Mouse (Mus musculus) neural tube, embryonic 14.5 days (tissue): Measurements from ENCODE around the gene Plagl2. TPM values are rescaled to one million over a fixed set of nuclear protein-coding genes. Genes with fewer than 3 reads are reported as not detected.
"Not testable (repeated sequence)": the region's sequence is repeated elsewhere in the genome, so short reads cannot be mapped to it uniquely, and the experiment has no call there.

Experiments
- ATAC-seq: fragments of 200-750 bp; cut with Nextera tagmentation; 2 replicates; pipeline ENCODE4 v1.8.0; 2017; ENCODE audit warnings: low read depth, mild to moderate bottlenecking, moderate TSS enrichment, moderate library complexity
- H3K27ac ChIP-seq: fragments of 300-500 bp; sonication (generic); 2 replicates; pipeline ENCODE4 v1.5.1; 2014; ENCODE audit warnings: low read depth, mild to moderate bottlenecking, control low read depth, low read length, moderate library complexity, mixed read lengths
- H3K27me3 ChIP-seq: fragments of 300-500 bp; sonication (generic); 2 replicates; pipeline ENCODE4 v1.6.1; 2014; ENCODE audit warnings: low read length; ENCODE audit not compliant: control insufficient read depth, insufficient read depth
- H3K36me3 ChIP-seq: fragments of 300-500 bp; sonication (generic); 2 replicates; pipeline ENCODE4 v1.6.1; 2014; ENCODE audit warnings: low read length, mixed read lengths; ENCODE audit not compliant: control insufficient read depth, insufficient read depth
- H3K4me1 ChIP-seq: fragments of 300-500 bp; sonication (generic); 2 replicates; pipeline ENCODE4 v1.6.1; 2014; ENCODE audit warnings: low read length; ENCODE audit not compliant: control insufficient read depth, insufficient read depth
- H3K4me2 ChIP-seq: fragments of 300-500 bp; sonication (generic); 2 replicates; pipeline ENCODE4 v1.6.1; 2014; ENCODE audit warnings: mild to moderate bottlenecking, low read depth, low read length, control low read depth
- H3K4me3 ChIP-seq: fragments of 300-500 bp; sonication (generic); 2 replicates; pipeline ENCODE4 v1.5.1; 2014; ENCODE audit warnings: low read depth, low read length, control low read depth, mixed read lengths
- H3K9ac ChIP-seq: fragments of 300-500 bp; sonication (generic); replicated peaks from 2 replicates; pipeline ENCODE4 v1.6.1; 2014; ENCODE audit warnings: low read depth, mild to moderate bottlenecking, control low read depth, low read length, mixed read lengths
- H3K9me3 ChIP-seq: fragments of 300-500 bp; sonication (generic); 2 replicates; pipeline ENCODE4 v1.6.1; 2016; ENCODE audit warnings: low read length; ENCODE audit not compliant: control insufficient read depth
- WGBS: fragments of 180-500 bp; shearing (Covaris S2); extraction: QIAGEN DNeasy Blood & Tissue Kit; methylation state at CpG from one replicate; pipeline ENCODE4 v1.1.7; 2014; 5-methylcytosine and 5-hydroxymethylcytosine counted together
- polyA plus RNA-seq: library from polyadenylated mRNA; unstranded; fragments of >200 nt; fragmentation: Nextera tagmentation; extraction: Ambion mirVana; gene quantifications from 2 replicates; pipeline ENCODE4 v1.2.1, GENCODE M21; 2014

Gene Plagl2
- polyA plus RNA-seq, 1 experiment from 2014 or later, result 5.9 TPM

DNA sequence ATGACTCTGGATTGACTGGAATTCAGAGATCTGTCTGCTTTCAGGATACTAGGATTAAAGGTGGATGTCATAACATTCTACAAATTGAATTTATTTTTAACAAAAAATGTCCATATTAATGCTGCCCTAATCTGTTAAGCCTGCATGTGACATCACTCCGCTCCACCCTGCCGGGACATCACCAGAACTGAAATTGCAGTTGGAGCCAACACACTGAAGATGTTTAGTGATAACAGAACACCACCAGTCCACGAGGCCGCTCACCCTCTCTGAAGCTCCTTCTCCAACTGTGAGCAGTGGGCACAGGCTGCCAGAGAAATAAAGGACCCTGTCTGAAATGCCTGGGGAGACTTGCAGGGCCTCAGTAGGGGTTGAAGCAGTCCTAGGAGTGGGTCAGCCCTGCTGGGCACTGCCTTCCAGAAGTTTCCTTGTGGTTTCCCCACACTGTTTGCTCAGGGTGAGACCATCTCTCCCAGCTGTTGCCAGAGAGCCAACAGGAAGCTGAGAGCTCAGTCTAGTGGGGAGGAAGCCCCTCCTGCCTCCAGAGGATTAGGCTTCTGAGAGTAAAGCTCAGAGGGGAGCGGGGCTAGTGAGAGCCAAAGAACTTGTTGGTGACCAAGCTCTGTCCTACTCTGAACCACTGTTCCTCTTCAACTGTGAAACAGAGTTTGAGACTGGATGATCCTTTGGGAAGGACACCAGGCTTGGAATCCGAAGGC lies 33.1 kb upstream of the Plagl2 start:
- not testable (repeated sequence) for H3K27me3 ChIP-seq, ATAC-seq, H3K36me3 ChIP-seq, H3K4me2 ChIP-seq, H3K9me3 ChIP-seq, H3K27ac ChIP-seq, H3K9ac ChIP-seq, H3K4me3 ChIP-seq, H3K4me1 ChIP-seq
- 86% methylated on average over 6 of the region's 6 CpGs for WGBS

DNA sequence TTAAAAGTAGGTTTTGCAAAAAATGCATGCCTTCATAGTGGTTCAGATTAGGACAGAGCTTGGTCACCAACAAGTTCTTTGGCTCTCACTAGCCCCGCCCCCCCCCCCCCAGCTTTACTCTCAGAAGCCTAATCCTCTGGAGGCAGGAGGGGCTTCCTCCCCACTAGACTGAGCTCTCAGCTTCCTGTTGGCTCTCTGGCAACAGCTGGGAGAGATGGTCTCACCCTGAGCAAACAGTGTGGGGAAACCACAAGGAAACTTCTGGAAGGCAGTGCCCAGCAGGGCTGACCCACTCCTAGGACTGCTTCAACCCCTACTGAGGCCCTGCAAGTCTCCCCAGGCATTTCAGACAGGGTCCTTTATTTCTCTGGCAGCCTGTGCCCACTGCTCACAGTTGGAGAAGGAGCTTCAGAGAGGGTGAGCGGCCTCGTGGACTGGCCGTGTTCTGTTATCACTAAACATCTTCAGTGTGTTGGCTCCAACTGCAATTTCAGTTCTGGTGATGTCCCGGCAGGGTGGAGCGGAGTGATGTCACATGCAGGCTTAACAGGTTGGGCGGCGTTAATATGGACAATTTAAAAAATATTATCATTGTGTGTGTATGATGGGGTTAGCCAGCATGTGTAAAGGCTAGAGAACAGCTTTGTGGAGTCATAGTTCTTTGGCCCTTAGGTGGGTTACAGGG lies 29.1 kb upstream of the Plagl2 start:
- ATAC-seq, result not testable (repeated sequence)

DNA sequence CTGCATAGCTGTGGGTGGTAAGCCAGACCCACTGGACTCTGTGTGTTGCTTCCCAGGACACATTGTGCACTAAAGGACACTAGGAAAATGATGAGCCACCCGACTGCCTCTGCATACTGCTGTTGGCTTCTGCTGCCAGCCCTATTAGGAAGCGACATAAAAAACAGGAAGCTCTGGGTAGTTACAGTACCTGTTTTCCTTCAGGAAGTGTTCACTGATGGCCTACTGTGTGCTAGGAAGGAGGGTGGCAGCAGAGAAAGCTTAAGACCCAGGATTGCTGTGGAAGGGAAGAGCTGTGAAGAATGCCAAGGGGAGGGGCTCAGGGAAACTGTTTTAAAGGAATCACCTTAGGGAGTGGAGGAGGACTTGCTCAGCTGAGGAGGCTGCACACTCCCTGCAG lies 26.1 kb upstream of the Plagl2 start:
- Histone ChIP-seq H3K27ac (no peak overlapping the region), H3K4me3 (no peak overlapping the region), H3K9ac (no peak overlapping the region), H3K4me1 (no peaks in the 10 kb centered on the region), H3K27me3 (no peaks in the 10 kb centered on the region), H3K9me3 (no peaks in the 10 kb centered on the region), H3K36me3 (peaks cover 24% of the 10 kb centered on the region; the same call in 1 of the 2 replicates), H3K4me2 (no peak overlapping the region)
- ATAC-seq, result no peak
- 82% methylated on average over 2 of the region's 2 CpGs for WGBS

More for the DNA sequence above, 29.1 kb upstream of the Plagl2 start:
- not testable (repeated sequence) for H3K9me3 ChIP-seq, H3K27me3 ChIP-seq, H3K4me3 ChIP-seq, H3K27ac ChIP-seq, H3K4me2 ChIP-seq, H3K9ac ChIP-seq, H3K4me1 ChIP-seq
- 74% methylated on average over 8 of the region's 8 CpGs for WGBS
- H3K36me3 ChIP-seq, result peaks cover 12% of the 10 kb centered on the region; the same call in 1 of the 2 replicates

DNA sequence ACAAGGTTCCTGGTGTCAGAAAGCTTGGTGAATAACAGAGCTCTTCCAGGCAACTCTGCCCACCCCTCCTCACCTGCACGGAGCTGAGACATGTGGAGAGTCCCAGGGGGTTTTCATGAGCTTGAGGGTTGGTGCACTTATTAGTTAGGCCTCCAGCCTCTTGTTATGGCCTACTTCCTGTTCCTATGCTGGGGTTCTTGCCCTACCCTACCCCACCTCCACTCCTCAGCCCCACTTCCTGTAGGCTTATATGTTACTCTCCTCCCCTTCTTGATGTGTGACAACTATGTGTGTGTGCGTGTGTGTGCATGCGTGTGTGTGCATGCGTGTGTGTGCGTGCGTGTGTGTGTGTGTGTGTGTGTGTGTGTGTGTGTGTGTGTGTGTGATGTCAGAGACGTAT lies 21.8 kb upstream of the Plagl2 start:
- Histone ChIP-seq H3K4me2 (no peak overlapping the region), H3K9ac (no peak overlapping the region), H3K27ac (no peak overlapping the region), H3K27me3 (no peaks in the 10 kb centered on the region), H3K4me1 (no peaks in the 10 kb centered on the region), H3K4me3 (no peak overlapping the region), H3K36me3 (peaks cover 29% of the 10 kb centered on the region), H3K9me3 (no peaks in the 10 kb centered on the region)
- WGBS, result 84% methylated on average over 7 of the region's 7 CpGs
- no peak for ATAC-seq

DNA sequence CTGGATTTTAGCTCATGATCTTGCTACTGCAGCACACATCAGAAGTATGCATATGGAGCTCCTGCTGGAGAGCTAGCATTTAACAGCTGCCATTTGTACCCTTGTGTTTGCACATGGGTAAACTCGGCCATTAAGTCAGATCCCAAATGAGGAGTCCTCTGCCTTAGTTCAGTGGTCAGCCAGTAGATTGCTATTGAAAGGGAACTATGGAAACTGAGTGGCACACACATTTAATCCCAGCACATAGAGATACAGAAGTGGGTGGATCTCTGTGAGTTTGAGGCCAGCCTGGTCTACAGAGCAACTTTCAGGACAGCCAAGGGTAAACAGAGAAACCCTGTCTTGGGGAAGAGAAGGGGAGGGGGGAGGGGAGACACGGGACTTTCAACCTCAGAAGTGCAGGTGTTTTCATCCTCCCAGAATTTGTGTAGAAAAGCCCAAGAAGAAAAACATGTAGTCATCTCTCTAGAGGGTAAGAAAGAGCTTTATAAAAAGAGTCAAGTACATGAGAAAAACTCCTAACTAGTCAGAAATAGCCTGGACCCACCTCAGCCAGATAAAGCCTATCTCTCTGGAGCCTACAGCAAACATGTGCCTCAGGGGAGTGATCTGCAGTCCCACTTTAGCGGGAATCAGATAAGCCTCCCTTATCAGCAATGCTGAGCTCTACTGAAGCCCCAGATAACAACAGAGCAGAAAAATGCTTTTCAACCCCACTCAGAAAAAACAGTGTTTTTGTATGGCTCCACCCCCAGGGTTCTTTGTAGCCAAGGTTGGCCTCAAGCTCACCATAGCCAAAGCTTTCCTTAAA lies 18.8 kb upstream of the Plagl2 start:
- Histone ChIP-seq H3K4me3 (no peak overlapping the region), H3K4me1 (no peaks in the 10 kb centered on the region), H3K27me3 (no peaks in the 10 kb centered on the region), H3K27ac (no peak overlapping the region), H3K4me2 (no peak overlapping the region), H3K36me3 (peaks cover 18% of the 10 kb centered on the region), H3K9me3 (no peaks in the 10 kb centered on the region), H3K9ac (no peak overlapping the region)
- 82% methylated on average over 3 of the region's 3 CpGs for WGBS
- ATAC-seq, result no peak

DNA sequence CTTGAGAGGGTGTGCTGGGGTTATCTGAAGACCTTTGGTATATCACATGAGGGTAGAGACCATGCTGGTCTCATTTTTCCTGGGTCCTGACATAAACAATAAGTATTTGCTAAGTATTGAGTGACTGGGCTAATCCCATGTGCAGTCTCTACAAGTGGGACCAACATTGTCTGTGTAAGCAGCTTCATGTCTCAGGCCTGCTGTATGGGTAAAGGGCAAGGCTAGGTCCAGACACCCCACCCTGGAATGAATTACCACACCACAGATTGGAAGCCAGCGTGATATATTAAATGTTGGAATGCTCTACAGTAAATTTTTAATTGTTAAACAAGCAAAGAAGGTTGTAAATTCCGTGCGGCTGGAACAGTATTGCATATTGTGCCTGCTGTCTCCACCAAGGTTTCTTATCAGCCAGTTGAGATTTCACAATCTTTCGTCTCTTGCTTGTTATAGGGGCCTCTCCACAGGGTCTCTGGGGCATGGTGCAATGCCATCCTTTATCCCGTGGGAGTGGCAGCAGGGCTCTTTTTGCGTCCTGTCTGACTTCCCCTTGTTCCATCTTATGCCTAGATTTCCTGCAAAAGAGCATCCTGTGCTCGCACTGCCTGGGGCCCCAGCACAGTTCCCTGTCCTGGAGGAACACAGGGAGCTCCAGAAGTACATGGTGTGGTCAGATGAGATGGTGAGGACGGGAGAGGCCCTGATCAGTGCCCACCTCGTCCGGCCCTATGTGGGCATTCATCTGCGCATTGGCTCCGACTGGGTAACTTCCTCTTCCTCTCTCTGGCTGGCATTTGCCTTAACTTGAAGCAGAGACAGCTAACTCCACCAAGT lies 18.0 kb upstream of the Plagl2 start:
- Histone ChIP-seq H3K36me3 (peaks cover 18% of the 10 kb centered on the region), H3K27ac (no peak overlapping the region), H3K9ac (no peak overlapping the region), H3K9me3 (no peaks in the 10 kb centered on the region), H3K4me3 (no peak overlapping the region), H3K27me3 (no peaks in the 10 kb centered on the region), H3K4me1 (no peaks in the 10 kb centered on the region), H3K4me2 (no peak overlapping the region)
- ATAC-seq, result no peak
- WGBS, result 81% methylated on average over 12 of the region's 12 CpGs

DNA sequence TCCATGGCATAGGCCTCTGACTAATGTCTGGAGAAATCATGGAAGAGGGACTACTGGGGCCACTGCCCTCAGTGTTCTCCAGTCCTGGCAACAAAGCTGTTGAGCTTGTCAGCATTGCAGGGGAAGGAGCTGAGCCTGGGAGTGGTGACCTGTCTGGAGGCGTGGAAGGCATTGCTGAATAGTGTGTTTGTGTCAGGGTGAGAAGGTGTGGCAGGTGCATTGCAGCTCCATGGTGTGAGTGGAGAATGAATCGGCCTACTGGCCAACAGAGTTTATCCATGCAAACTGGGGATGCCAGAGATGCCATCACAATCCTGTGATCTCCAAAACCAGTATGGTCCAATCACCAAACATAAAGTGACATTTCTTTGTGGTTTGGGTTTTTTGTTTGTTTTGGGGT lies 15.4 kb upstream of the Plagl2 start:
- H3K27me3 ChIP-seq, result no peaks in the 10 kb centered on the region
- H3K9ac ChIP-seq, result no peak overlapping the region
- WGBS, result 94% methylated on average over 2 of the region's 2 CpGs
- no peak overlapping the region for H3K27ac ChIP-seq
- H3K9me3 ChIP-seq, result no peaks in the 10 kb centered on the region
- H3K4me1 ChIP-seq, result no peaks in the 10 kb centered on the region
- H3K4me2 ChIP-seq, result no peak overlapping the region
- H3K4me3 ChIP-seq, result no peak overlapping the region
- ATAC-seq, result no peak
- H3K36me3 ChIP-seq, result peaks cover 6% of the 10 kb centered on the region

DNA sequence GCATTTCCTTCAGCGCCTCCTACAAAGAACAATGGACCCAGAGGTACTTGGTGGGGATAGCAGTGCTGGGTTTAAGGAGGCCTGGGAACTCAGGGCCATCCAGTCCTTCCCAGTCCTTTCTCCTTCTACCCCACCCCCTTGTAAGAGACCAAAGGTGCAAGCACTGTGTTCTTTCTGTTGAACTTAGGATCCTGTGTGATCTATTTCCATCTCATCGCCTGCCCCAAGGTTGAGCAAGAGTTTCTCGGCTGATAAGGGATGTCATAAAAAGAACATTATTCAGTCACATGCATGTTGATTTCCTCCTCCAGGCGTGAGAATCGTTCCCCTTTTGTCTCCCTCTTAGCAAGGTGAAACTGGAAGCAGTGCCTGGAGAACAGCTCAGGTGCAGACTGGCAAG lies 8.5 kb upstream of the Plagl2 start:
- H3K36me3 ChIP-seq, result peaks cover 5% of the 10 kb centered on the region

More for the DNA sequence above, 8.5 kb upstream of the Plagl2 start:
- Histone ChIP-seq H3K27me3 (no peaks in the 10 kb centered on the region), H3K9me3 (no peaks in the 10 kb centered on the region), H3K4me2 (no peak overlapping the region), H3K27ac (no peak overlapping the region), H3K4me3 (no peak overlapping the region), H3K4me1 (no peaks in the 10 kb centered on the region), H3K9ac (no peak overlapping the region)
- ATAC-seq, result no peak
- WGBS, result 93% methylated on average over 5 of the region's 5 CpGs
